Mouse (Mus musculus): ENCODE results near the gene Zcchc18. TPM values are rescaled to one million over a fixed set of nuclear protein-coding genes. Genes with fewer than 3 reads are reported as not detected.
A peak's percentile ranks its signal among the peaks of the same experiment; 100 is the strongest.

The Zcchc18 gene
- polyA plus RNA-seq, 1 experiment from 2014 or later: 8.3 TPM

DNA sequence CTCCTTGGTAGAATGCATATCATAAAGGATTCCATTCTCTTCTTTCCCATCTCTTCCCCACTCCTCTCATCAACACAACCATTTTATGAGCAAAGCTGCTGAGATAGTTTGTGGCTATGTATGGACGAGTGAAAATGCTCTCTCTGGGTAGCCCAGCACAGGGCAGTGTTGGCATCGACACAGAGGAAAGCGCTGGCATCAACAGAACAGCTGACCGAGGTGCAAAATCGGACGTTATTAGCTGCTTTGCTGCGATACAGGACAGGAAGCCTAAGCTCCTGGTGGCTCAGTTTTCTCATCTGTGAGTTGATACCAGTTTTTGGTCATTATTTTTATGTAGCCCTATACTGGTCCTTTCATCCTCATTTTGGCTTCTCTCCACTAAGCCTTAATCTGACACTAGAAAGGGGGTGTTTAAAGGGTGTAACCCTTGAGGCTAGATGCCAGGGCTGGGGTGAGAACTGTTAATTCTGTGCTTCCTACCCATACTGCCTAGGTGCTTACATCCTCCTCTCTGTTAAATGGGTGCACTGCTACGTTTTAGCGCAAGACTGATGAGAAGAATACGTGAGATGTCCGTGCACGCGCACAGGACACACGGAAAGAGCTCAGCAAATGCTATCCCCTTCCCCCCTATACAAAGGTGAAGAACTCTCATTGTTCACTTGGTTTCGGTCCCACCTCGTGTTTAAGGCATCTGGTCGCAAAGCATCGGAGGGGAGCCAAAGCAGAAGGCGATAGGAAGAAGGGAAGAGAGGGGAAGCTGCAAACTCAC is 577 bp upstream of the Zcchc18 start:
- peak overlapping the region; percentile 47 for H3K4me3 ChIP-seq (ENCODE audit: low read length)
- no peaks in the 10 kb centered on the region for H3K4me1 ChIP-seq (replicated peaks; ENCODE audit: control insufficient read depth, insufficient read depth, low read length)
- peaks cover 4% of the 10 kb centered on the region for H3K27me3 ChIP-seq (ENCODE audit: control insufficient read depth, insufficient read depth, low read depth, low read length)
- H3K4me2 ChIP-seq (ENCODE audit: low read depth, low read length): peak overlapping the region; percentile 58
- 19% methylated on average over 19 of the region's 19 CpGs for WGBS
- no peak overlapping the region for H3K27ac ChIP-seq (ENCODE audit: low read length)
- H3K36me3 ChIP-seq (ENCODE audit: control insufficient read depth, insufficient read depth, low read length): no peaks in the 10 kb centered on the region
- H3K9ac ChIP-seq (ENCODE audit: low read length): no peak overlapping the region
- H3K9me3 ChIP-seq (ENCODE audit: control insufficient read depth, low read length): no peaks in the 10 kb centered on the region
- ATAC-seq (ENCODE audit: low read depth): no peak

DNA sequence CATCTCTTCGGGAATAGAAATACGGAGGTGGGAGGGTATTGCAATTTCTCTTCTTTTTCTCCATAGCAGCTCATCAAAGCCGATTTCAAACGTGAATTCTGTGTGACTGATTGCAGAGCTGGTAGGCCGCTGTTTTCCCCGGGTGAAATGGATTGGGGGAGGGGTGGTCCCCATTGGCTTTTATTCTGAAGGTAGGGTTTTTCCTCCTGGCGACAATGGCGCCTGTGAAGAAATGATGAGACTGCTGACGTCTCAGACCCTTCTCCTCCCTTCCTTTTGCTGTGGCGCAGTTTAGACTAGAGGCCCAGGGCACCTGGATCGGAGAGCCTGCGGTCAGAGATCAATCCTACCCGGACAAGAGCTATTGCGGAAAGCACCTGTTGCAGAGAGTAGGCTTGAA is 686 bp downstream of the Zcchc18 start:
- Histone ChIP-seq H3K36me3 (ENCODE audit: control insufficient read depth, insufficient read depth, low read length) (no peaks in the 10 kb centered on the region), H3K27ac (ENCODE audit: low read length) (no peak overlapping the region), H3K27me3 (ENCODE audit: control insufficient read depth, insufficient read depth, low read depth, low read length) (peaks cover 4% of the 10 kb centered on the region), H3K4me3 (ENCODE audit: low read length) (peak overlapping the region; percentile 47), H3K4me1 (replicated peaks; ENCODE audit: control insufficient read depth, insufficient read depth, low read length) (no peaks in the 10 kb centered on the region), H3K9ac (ENCODE audit: low read length) (no peak overlapping the region), H3K4me2 (ENCODE audit: low read depth, low read length) (peak overlapping the region; percentile 58; the same call in 1 of the 2 replicates), H3K9me3 (ENCODE audit: control insufficient read depth, low read length) (no peaks in the 10 kb centered on the region)
- no peak for ATAC-seq (ENCODE audit: low read depth)
- WGBS: 32% methylated on average over 14 of the region's 14 CpGs

DNA sequence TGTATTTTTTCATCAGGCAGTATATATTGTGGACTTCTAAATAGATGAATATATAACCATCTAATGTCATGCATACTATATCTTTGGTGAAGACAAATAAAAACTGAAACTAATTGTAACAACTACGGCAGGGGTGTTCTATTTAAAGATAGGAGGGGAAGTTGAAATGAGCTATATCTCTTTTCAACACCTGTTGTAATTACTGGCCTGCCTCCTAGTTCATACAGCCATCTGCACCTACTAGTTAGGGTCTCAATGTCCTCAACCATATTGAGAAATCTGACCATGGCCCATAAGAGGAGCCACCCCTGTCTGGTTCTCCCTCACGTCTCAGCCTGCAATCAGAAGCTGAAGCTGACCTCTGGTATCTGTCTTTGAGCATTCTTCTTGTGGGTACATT is 3.3 kb downstream of the Zcchc18 start:
- WGBS: 80% methylated on average over 2 of the region's 2 CpGs
- H3K9ac ChIP-seq (ENCODE audit: low read length): no peak overlapping the region
- H3K27me3 ChIP-seq (ENCODE audit: control insufficient read depth, insufficient read depth, low read depth, low read length): peaks cover 4% of the 10 kb centered on the region
- H3K9me3 ChIP-seq (ENCODE audit: control insufficient read depth, low read length): no peaks in the 10 kb centered on the region
- no peak for ATAC-seq (ENCODE audit: low read depth)
- H3K27ac ChIP-seq (ENCODE audit: low read length): no peak overlapping the region
- no peak overlapping the region for H3K4me2 ChIP-seq (ENCODE audit: low read depth, low read length)
- H3K36me3 ChIP-seq (ENCODE audit: control insufficient read depth, insufficient read depth, low read length): no peaks in the 10 kb centered on the region
- no peak overlapping the region for H3K4me3 ChIP-seq (ENCODE audit: low read length)
- H3K4me1 ChIP-seq (replicated peaks; ENCODE audit: control insufficient read depth, insufficient read depth, low read length): no peaks in the 10 kb centered on the region

DNA sequence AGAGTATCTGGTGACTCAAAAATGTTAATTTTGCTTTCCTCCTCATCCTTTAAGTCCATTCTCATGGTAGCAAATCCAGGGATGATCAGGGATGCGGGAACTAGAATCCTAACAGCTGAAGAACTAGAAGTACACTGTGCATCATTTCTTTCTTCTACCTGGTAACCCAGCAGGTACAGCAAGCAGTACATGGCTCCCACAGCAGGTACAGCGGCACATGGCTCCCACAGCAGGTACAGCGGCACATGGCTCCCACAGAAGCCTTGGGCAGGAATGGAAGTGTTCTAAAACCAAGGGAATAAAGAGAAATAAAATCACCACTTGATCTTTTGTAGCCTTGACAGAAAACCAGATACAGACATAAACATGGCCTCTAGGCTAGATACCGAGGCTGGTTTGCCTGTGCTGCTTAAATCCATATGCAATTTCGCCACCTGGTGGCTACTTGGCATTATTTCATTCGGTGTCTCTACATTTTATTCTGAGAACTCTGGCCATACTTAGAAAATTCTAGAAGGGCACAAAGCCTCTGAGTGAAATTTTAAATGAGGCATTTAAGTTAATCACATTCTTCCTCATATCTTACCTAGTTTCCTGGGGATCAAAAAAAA is 22.2 kb downstream of the Zcchc18 start:
- 49% methylated on average over 6 of the region's 6 CpGs for WGBS
- Histone ChIP-seq H3K27ac (ENCODE audit: low read length) (no peak overlapping the region), H3K4me3 (ENCODE audit: low read length) (no peak overlapping the region), H3K27me3 (ENCODE audit: control insufficient read depth, insufficient read depth, low read depth, low read length) (no peaks in the 10 kb centered on the region), H3K4me2 (ENCODE audit: low read depth, low read length) (no peak overlapping the region), H3K9me3 (ENCODE audit: control insufficient read depth, low read length) (no peaks in the 10 kb centered on the region), H3K4me1 (replicated peaks; ENCODE audit: control insufficient read depth, insufficient read depth, low read length) (no peaks in the 10 kb centered on the region), H3K36me3 (ENCODE audit: control insufficient read depth, insufficient read depth, low read length) (no peaks in the 10 kb centered on the region), H3K9ac (ENCODE audit: low read length) (no peak overlapping the region)
- ATAC-seq (ENCODE audit: low read depth): peak; percentile 54; the same call in 1 of the 2 replicates

DNA sequence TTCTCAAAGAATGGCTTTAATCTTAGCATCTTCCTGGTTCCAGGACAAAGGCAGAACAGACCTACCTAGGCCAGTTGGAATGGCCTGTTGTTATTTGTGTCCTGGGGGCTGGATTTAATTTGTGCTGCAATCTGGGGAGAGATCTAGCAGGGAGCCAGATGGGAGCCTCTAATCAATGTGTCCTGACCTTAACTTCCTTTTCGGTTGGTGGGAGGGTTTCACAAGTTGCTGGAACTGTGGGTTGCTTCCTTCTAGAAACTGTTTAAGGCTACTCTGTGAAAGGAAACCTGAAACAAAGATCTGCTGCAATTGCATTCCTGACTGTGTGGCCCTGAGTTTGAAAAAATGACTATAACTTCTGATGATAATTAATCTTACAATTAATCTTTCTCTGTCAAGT is 24.7 kb downstream of the Zcchc18 start:
- H3K4me3 ChIP-seq (ENCODE audit: low read length): no peak overlapping the region
- no peak overlapping the region for H3K9ac ChIP-seq (ENCODE audit: low read length)
- H3K27me3 ChIP-seq (ENCODE audit: control insufficient read depth, insufficient read depth, low read depth, low read length): no peaks in the 10 kb centered on the region
- no peaks in the 10 kb centered on the region for H3K9me3 ChIP-seq (ENCODE audit: control insufficient read depth, low read length)
- H3K4me1 ChIP-seq (replicated peaks; ENCODE audit: control insufficient read depth, insufficient read depth, low read length): no peaks in the 10 kb centered on the region
- 70% methylated on average over 1 of the region's 1 CpGs for WGBS
- no peak overlapping the region for H3K4me2 ChIP-seq (ENCODE audit: low read depth, low read length)
- ATAC-seq (ENCODE audit: low read depth): no peak
- H3K36me3 ChIP-seq (ENCODE audit: control insufficient read depth, insufficient read depth, low read length): no peaks in the 10 kb centered on the region
- H3K27ac ChIP-seq (ENCODE audit: low read length): no peak overlapping the region

DNA sequence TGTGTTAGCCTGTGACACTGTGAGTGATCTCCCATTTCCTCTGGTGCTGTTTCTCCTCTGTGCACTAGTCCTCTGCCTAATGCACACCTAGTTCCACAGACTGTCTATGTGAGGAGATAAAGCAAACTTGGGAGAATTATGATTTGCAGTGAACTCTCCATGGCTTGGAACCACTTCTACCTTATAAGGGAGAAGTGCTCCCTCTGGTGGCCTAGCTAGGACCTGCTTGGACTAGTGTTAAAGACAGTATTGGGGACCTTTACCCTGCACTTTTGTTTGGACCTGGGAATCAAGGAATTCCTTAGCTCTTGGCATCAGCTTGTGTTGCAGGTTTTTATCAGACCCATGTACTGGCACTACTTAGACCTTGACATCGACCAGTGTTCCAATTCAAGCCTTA is 26.4 kb downstream of the Zcchc18 start:
- Histone ChIP-seq H3K27me3 (ENCODE audit: control insufficient read depth, insufficient read depth, low read depth, low read length) (no peaks in the 10 kb centered on the region), H3K27ac (ENCODE audit: low read length) (no peak overlapping the region), H3K9me3 (ENCODE audit: control insufficient read depth, low read length) (no peaks in the 10 kb centered on the region), H3K9ac (ENCODE audit: low read length) (no peak overlapping the region), H3K4me2 (ENCODE audit: low read depth, low read length) (no peak overlapping the region), H3K4me1 (replicated peaks; ENCODE audit: control insufficient read depth, insufficient read depth, low read length) (no peaks in the 10 kb centered on the region), H3K4me3 (ENCODE audit: low read length) (no peak overlapping the region), H3K36me3 (ENCODE audit: control insufficient read depth, insufficient read depth, low read length) (no peaks in the 10 kb centered on the region)
- no peak for ATAC-seq (ENCODE audit: low read depth)
- 25% methylated on average over 1 of the region's 1 CpGs for WGBS

DNA sequence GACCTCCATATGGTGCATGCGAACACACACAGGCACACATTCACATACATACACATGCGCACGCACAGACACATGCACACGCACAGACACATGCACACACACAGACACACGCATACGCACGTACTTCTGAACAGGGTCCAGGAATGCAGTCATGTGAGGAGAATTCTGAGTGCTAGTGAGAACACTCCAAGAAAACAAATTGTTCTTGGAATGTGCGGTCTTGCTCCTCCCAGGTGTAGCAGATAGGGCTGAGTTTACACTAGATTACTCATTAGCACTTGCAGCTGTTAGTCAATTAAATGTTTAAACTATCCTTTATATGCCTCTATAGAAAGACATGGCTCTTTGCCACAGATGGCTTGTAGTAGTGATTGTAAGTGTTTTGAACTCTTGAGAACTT is 38.0 kb downstream of the Zcchc18 start:
- Histone ChIP-seq H3K9me3 (ENCODE audit: control insufficient read depth, low read length) (no peaks in the 10 kb centered on the region), H3K36me3 (ENCODE audit: control insufficient read depth, insufficient read depth, low read length) (no peaks in the 10 kb centered on the region), H3K9ac (ENCODE audit: low read length) (no peak overlapping the region), H3K27me3 (ENCODE audit: control insufficient read depth, insufficient read depth, low read depth, low read length) (no peaks in the 10 kb centered on the region), H3K27ac (ENCODE audit: low read length) (no peak overlapping the region), H3K4me2 (ENCODE audit: low read depth, low read length) (no peak overlapping the region), H3K4me3 (ENCODE audit: low read length) (no peak overlapping the region), H3K4me1 (replicated peaks; ENCODE audit: control insufficient read depth, insufficient read depth, low read length) (no peaks in the 10 kb centered on the region)
- 69% methylated on average over 8 of the region's 8 CpGs for WGBS
- peak; percentile 92 for ATAC-seq (ENCODE audit: low read depth)

DNA sequence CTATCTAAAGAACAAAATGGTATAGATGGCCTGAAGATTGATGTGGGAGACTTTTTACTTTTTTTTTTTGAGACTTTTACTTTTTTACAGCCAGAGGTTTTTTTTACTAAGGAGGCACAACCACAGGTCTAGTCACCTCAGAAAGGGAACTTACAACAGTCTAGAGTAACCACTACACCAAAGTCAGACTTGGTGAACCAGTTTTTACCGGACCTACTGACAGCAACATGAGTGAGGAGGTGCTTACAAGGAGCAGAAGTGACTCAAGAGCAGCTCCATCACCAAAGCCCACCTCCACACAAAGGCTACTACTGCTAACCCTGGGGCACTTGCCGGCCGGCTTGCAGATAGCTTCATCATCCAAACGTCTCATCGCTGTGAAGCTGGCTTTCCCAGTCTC is 38.8 kb downstream of the Zcchc18 start:
- peak overlapping the region; percentile 50 for H3K27ac ChIP-seq (ENCODE audit: low read length)
- no peak overlapping the region for H3K4me3 ChIP-seq (ENCODE audit: low read length)
- H3K36me3 ChIP-seq (ENCODE audit: control insufficient read depth, insufficient read depth, low read length): no peaks in the 10 kb centered on the region
- no peaks in the 10 kb centered on the region for H3K27me3 ChIP-seq (ENCODE audit: control insufficient read depth, insufficient read depth, low read depth, low read length)
- H3K4me1 ChIP-seq (replicated peaks; ENCODE audit: control insufficient read depth, insufficient read depth, low read length): no peaks in the 10 kb centered on the region
- H3K9me3 ChIP-seq (ENCODE audit: control insufficient read depth, low read length): no peaks in the 10 kb centered on the region
- WGBS: 62% methylated on average over 5 of the region's 5 CpGs
- no peak overlapping the region for H3K4me2 ChIP-seq (ENCODE audit: low read depth, low read length)
- no peak overlapping the region for H3K9ac ChIP-seq (ENCODE audit: low read length)
- peak; percentile 52; the same call in 1 of the 2 replicates for ATAC-seq (ENCODE audit: low read depth)

DNA sequence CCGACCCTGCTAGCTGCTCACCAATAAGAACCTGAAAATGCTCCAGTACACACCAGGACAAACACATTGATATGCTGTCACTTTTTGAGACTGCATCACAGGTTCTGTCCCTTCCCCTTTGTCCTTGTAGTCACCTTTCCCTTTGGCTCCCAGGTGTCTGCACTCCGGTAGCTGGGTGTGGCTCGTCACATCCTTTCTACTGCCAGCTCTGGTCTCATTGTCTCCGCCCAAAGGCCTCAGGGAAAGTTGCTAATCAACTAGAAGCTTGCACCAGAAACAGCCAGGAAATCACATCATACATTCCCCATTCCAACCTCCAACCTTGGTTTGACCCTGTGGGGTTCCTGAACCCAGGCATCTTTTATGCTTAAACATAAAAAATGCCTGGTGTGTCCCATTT is 41.4 kb downstream of the Zcchc18 start:
- ATAC-seq (ENCODE audit: low read depth): no peak
- H3K4me1 ChIP-seq (replicated peaks; ENCODE audit: control insufficient read depth, insufficient read depth, low read length): no peaks in the 10 kb centered on the region
- H3K27me3 ChIP-seq (ENCODE audit: control insufficient read depth, insufficient read depth, low read depth, low read length): no peaks in the 10 kb centered on the region
- no peak overlapping the region for H3K27ac ChIP-seq (ENCODE audit: low read length)
- H3K9me3 ChIP-seq (ENCODE audit: control insufficient read depth, low read length): no peaks in the 10 kb centered on the region
- no peaks in the 10 kb centered on the region for H3K36me3 ChIP-seq (ENCODE audit: control insufficient read depth, insufficient read depth, low read length)
- no peak overlapping the region for H3K4me3 ChIP-seq (ENCODE audit: low read length)
- 65% methylated on average over 4 of the region's 4 CpGs for WGBS
- no peak overlapping the region for H3K9ac ChIP-seq (ENCODE audit: low read length)
- H3K4me2 ChIP-seq (ENCODE audit: low read depth, low read length): no peak overlapping the region
